Mouse (Mus musculus) kidney, postnatal 0 days (tissue): Measurements from ENCODE around the gene Sinhcaf. TPM values are rescaled to one million over a fixed set of nuclear protein-coding genes. Genes with fewer than 3 reads are reported as not detected.
A peak's percentile ranks its signal among the peaks of the same experiment; 100 is the strongest.
"Not testable (repeated sequence)": the region's sequence is repeated elsewhere in the genome, so short reads cannot be mapped to it uniquely, and the experiment has no call there.

Experiments
- ATAC-seq: fragments of 200-750 bp; cut with Nextera tagmentation; replicated peaks from 2 replicates; pipeline ENCODE4 v1.8.0; 2017; ENCODE audit warnings: low read depth, moderate number of reproducible peaks, moderate TSS enrichment, moderate library complexity; ENCODE audit not compliant: low FRiP score
- DNase-seq: peaks from one replicate; pipeline ENCODE4 v3.0.0-alpha.2; 2016; ENCODE audit warnings: low spot score
- H3K27ac ChIP-seq: fragments of 300-500 bp; sonication (generic); 2 replicates; pipeline ENCODE4 v1.5.1; 2014; ENCODE audit warnings: mild to moderate bottlenecking
- H3K27me3 ChIP-seq: fragments of 300-500 bp; sonication (generic); 2 replicates; pipeline ENCODE4 v1.6.1; 2014; ENCODE audit warnings: low read length, mixed read lengths; ENCODE audit not compliant: insufficient read depth
- H3K36me3 ChIP-seq: fragments of 300-500 bp; sonication (generic); 2 replicates; pipeline ENCODE4 v1.6.1; 2014; ENCODE audit warnings: low read length, mixed read lengths; ENCODE audit not compliant: insufficient read depth
- H3K4me1 ChIP-seq: fragments of 300-500 bp; sonication (generic); replicated peaks from 2 replicates; pipeline ENCODE4 v1.6.1; 2014; ENCODE audit warnings: antibody characterized with exemption, low read length, mixed read lengths; ENCODE audit not compliant: insufficient read depth
- H3K4me2 ChIP-seq: fragments of 300-500 bp; sonication (generic); 2 replicates; pipeline ENCODE4 v1.6.1; 2014; ENCODE audit warnings: mild to moderate bottlenecking, low read length, moderate library complexity, mixed read lengths
- H3K4me3 ChIP-seq: fragments of 300-500 bp; sonication (generic); replicated peaks from 2 replicates; pipeline ENCODE4 v1.5.1; 2014; ENCODE audit warnings: low read depth, low read length
- H3K9ac ChIP-seq: fragments of 300-500 bp; sonication (generic); 2 replicates; pipeline ENCODE4 v1.6.1; 2014; ENCODE audit warnings: low read depth, low read length
- H3K9me3 ChIP-seq: fragments of 300-500 bp; sonication (generic); replicated peaks from 2 replicates; pipeline ENCODE4 v1.6.1; 2016; ENCODE audit warnings: low read length, inconsistent platforms, mixed read lengths
- CTCF ChIP-seq: IDR thresholded peaks from 2 replicates; pipeline ENCODE4 v1.5.1; 2016; ENCODE audit warnings: antibody characterized with exemption, low read depth, mild to moderate bottlenecking, moderate library complexity
- WGBS: fragments of 180-500 bp; shearing (Covaris S2); extraction: QIAGEN DNeasy Blood & Tissue Kit; methylation state at CpG from one replicate; pipeline ENCODE4 v1.1.7; 2014; 5-methylcytosine and 5-hydroxymethylcytosine counted together
- polyA plus RNA-seq: library from polyadenylated mRNA; unstranded; fragments of >200 nt; fragmentation: Nextera tagmentation; extraction: Ambion mirVana; gene quantifications from 2 replicates; pipeline ENCODE4 v1.2.1, GENCODE M21; 2015

The Sinhcaf gene
- 103 and 107 TPM in 2 replicates for polyA plus RNA-seq

DNA sequence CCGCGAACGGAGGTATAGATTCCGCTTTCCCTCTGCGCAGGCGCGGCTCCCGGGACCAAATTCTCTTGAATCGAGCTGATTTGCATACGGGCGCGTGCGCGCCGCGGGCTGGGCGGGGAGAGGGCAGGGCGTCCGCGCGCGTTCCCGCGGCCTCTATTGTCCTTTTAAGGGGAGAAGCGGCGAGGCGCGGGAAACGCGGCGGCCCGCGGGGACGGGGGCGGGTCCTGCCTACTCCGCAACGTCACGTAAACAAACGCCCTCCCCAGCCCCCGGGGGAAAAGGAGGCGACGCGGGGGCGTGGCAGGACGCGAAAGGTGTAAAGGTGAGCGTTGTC is at the start of gene Sinhcaf:
Sinhcaf (minus strand) TSS at position 59 of the 334 bp plus-strand sequence.
- no peaks in the 10 kb centered on the region for H3K36me3 ChIP-seq
- H3K27ac ChIP-seq: peak within 1 kb of the TSS; percentile 97
- H3K9ac ChIP-seq: peak within 1 kb of the TSS; percentile 94
- H3K4me3 ChIP-seq: peak within 1 kb of the TSS; percentile 87
- peak within 1 kb of the TSS; percentile 94 for H3K4me2 ChIP-seq
- H3K4me1 ChIP-seq: 0 out of 2 replicates have a peak, but pooled peaks cover 5% of the 10 kb centered on the region
- peak; percentile 98 for DNase-seq
- no peaks in the 10 kb centered on the region for H3K27me3 ChIP-seq
- peak; percentile 77 for ATAC-seq
- no peak for TF ChIP-seq CTCF
- WGBS: under 1% methylated on average over 47 of the region's 47 CpGs
- H3K9me3 ChIP-seq: no peaks in the 10 kb centered on the region

DNA sequence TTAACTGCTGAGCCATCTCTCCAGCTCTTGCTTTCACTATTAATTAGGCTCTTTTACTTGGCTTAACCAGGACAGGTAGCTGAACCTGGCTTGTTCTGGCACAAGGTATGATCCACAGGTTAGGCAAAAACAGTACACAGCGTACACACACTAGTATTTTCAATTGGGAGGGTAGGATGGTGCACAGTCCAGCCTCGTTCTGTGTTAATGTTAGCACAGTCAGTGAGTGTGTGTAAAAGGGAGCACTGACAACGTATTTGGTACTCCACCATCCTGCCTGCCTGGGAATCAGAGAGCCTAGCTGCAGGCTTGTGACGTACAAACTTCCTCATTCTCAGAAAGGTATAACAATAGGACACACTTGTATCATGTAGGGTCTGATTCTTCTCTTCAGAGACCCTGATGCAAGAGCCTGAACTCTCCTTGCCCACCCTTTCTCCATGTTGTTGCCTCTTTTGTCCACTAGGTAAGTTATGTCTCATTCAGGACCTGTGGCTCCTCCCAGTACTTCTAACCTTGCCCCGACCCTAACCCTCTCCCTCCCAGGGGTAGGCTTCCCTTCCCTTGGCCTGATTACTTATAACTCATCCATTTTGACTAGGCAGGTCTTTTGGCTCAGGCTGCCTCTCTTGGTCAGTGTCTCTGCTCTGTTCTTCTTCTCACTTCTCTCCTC is 48.2 kb upstream of the Sinhcaf start:
- H3K9ac ChIP-seq: no peak overlapping the region
- WGBS: 75% methylated on average over 5 of the region's 5 CpGs
- H3K9me3 ChIP-seq: no peaks in the 10 kb centered on the region
- H3K36me3 ChIP-seq: peaks cover 7% of the 10 kb centered on the region
- H3K4me1 ChIP-seq: no peaks in the 10 kb centered on the region
- ATAC-seq (peak; percentile 61), DNase-seq (no peak)
- no peaks in the 10 kb centered on the region for H3K27me3 ChIP-seq
- H3K4me3 ChIP-seq: no peak overlapping the region
- peak; percentile 12; the same call in 1 of the 2 replicates for TF ChIP-seq CTCF
- H3K4me2 ChIP-seq: no peak overlapping the region
- no peak overlapping the region for H3K27ac ChIP-seq

DNA sequence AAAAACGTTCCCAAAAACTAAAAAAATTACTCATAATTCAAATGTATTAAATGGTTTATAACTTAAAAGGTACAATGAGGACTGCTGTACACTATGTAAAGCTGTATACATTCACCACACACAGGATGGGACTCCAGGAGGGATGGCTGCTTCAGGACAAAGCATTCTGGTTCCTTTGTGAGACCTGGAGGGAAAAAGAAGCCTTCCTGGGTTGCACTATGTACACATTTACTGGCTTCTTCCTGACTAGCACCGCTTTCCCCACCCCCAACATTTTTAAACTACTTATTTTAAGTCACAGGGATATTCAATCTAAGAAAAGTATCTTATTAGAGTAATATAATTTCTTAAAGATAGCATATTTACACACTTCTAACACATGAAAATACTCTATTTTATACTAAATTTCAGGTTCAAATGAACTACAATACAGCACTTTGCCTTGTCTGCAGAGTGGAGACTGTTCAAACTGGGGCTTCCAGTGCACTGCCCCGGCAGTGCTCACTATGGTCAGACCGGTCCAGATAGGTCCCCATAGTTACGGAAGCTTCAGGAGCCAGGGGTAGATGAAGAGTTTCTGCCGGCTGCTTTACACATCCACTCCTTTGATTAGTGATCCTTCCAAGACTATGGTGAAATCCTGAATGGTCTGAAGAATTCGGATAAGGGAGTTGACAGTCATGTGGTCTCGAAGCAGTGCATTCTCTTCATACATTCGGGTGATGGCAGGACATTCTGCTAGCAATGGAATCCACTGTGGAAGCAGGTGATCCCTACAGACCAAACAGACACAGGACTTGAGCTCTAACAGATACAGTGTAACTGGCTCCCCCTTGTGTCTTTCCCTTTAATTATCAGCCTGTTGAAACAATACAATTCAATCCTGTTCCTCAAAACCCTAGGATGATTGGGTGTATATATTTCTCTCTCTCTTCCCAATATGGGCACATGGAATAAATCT is 47.1 kb upstream of the Sinhcaf start:
- H3K36me3 ChIP-seq: peaks cover 6% of the 10 kb centered on the region
- no peak overlapping the region for H3K27ac ChIP-seq
- no peak overlapping the region for H3K4me2 ChIP-seq

DNA sequence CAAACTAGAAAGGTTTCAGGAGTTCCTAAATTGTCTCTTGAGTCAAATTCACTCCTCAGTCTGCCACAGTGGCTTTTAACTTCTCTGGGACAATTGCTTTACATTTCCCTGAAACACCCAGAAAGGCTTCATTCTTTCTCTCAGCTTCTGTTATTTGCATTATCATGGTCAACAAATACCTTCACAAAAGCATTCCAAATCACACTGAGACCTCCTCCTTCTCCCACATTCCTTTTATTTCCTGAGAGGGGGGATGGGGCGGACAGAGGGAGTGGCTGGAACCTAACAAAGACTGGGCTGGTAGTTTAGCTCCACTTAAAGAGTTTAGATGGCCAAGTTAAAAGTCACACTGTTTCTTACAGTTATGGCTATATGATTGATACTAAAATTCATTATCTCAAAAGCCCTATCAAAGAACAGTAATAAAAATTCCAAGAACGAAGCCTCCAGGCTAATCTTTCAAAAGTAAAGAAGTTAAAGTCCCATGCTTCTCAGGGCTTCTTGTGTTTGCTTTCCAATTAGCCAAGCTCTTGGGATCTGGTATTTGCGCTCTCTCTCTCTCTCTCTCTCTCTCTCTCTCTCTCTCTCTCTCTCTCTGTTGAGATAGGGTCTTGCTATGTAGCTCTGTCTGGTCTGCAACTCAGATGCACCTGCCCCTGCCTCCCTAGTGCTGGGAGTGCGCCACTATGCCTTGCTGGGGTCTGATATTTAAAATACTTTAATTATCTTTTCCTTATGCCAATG is 46.3 kb upstream of the Sinhcaf start:
- H3K36me3 ChIP-seq: no peaks in the 10 kb centered on the region; the same call in 1 of the 2 replicates
- ATAC-seq (no peak), DNase-seq (no peak)
- no peak overlapping the region for H3K27ac ChIP-seq
- 61% methylated on average over 4 of the region's 4 CpGs for WGBS
- no peaks in the 10 kb centered on the region for H3K4me1 ChIP-seq
- H3K9ac ChIP-seq: no peak overlapping the region
- H3K27me3 ChIP-seq: no peaks in the 10 kb centered on the region
- no peak for TF ChIP-seq CTCF
- no peak overlapping the region for H3K4me3 ChIP-seq
- H3K4me2 ChIP-seq: no peak overlapping the region
- no peaks in the 10 kb centered on the region for H3K9me3 ChIP-seq

More for the DNA sequence above, 47.1 kb upstream of the Sinhcaf start:
- H3K27me3 ChIP-seq: no peaks in the 10 kb centered on the region
- ATAC-seq (0 out of 2 replicates have a peak, but pooled peaks have one; percentile 40), DNase-seq (peak; percentile 86)
- H3K4me1 ChIP-seq: no peaks in the 10 kb centered on the region
- H3K4me3 ChIP-seq: no peak overlapping the region
- TF ChIP-seq CTCF: peak; percentile 72
- H3K9ac ChIP-seq: no peak overlapping the region
- no peaks in the 10 kb centered on the region for H3K9me3 ChIP-seq
- 39% methylated on average over 9 of the region's 9 CpGs for WGBS

DNA sequence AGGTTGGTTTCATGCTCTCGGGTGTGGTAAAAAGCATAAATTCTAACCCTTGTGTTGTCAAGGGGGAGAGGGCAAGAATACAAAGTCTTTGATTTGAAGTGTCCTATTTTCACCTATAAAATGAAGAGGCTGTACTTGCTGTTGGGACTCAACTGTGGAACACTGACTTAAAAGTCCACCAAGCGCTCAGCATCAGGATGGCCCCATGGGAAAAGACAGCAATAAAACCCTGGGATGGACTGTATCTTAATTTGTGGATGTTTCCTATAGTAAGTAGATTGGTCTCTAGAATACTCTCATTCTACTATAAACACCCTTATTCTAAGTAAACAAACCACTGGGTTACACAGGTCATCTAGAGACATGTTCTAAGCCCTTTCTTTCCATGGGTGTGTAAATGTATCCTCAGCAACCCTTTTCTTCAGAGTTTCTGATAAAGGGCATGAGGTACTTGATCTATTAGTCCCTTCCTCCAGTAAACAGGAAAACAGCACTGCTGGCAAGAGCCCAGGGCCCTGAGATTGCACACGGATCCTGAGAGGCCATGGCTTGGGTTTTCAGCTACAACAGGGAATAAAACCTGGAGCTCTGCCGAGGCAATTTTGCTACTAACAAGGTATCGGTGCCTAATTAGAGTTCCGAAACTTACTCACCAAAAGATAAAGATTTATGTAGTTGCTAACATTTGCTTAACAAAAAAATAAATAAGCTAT is 45.5 kb upstream of the Sinhcaf start:
- Histone ChIP-seq H3K4me3 (no peak overlapping the region), H3K4me1 (no peaks in the 10 kb centered on the region), H3K27ac (no peak overlapping the region), H3K27me3 (no peaks in the 10 kb centered on the region), H3K4me2 (no peak overlapping the region), H3K9ac (no peak overlapping the region), H3K36me3 (no peaks in the 10 kb centered on the region), H3K9me3 (no peaks in the 10 kb centered on the region)
- ATAC-seq: no peak
- DNase-seq: no peak
- WGBS: 52% methylated on average over 6 of the region's 6 CpGs
- no peak for TF ChIP-seq CTCF

DNA sequence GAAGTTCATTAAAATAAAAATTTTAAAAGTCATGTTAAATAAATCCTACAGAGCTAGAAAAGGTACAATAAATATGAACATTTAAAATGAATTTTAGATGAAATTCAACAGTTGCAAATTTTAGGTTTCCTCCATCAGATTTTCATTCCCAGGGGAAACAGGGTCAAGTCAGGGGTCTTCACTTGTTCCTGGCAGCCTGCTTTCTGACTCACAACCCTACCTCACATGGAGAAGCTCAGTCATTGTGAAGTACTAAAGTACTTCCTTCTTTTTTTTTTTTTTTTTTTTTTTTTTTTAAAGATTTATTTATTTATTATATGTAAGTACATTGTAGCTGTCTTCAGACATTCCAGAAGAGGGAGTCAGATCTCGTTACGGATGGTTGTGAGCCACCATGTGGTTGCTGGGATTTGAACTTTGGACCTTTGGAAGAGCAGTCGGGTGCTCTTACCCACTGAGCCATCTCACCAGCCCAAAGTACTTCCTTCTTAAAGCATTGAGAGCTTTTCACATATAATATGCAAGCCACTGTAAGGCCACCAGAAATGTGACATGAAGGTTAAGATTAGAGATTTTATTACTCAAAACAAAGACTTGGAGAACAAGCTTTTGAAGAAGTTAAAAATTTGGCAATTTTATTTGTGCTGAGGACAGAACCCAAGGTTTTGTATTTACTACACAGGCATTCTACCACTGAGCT is 43.7 kb upstream of the Sinhcaf start:
- not testable (repeated sequence) for H3K4me2 ChIP-seq, H3K4me1 ChIP-seq, ATAC-seq, H3K9me3 ChIP-seq, H3K27me3 ChIP-seq, DNase-seq, H3K27ac ChIP-seq, H3K36me3 ChIP-seq, H3K9ac ChIP-seq, H3K4me3 ChIP-seq
- 80% methylated on average over 1 of the region's 3 CpGs for WGBS
